Mouse (Mus musculus) E14TG2a.4 (cell line): Measurements from ENCODE around the gene Olfr1055.
"Not testable (repeated sequence)": the region's sequence is repeated elsewhere in the genome, so short reads cannot be mapped to it uniquely, and the experiment has no call there.

Experiments
- H3K27me3 ChIP-seq: 2 replicates; pipeline ENCODE4 v1.6.1; 2014; ENCODE audit warnings: low read length, control low read depth; ENCODE audit not compliant: insufficient read depth
- H3K36me3 ChIP-seq: 2 replicates; pipeline ENCODE4 v1.6.1; 2014; ENCODE audit warnings: low read length, control low read depth; ENCODE audit not compliant: insufficient read depth
- H3K4me1 ChIP-seq: replicated peaks from 2 replicates; pipeline ENCODE4 v1.6.1; 2014; ENCODE audit warnings: low read depth, low read length, control low read depth
- H3K4me3 ChIP-seq: replicated peaks from 2 replicates; pipeline ENCODE4 v1.5.1; 2014; ENCODE audit warnings: mild to moderate bottlenecking, low read length
- H3K9me3 ChIP-seq: 2 replicates; pipeline ENCODE4 v1.6.1; 2014; ENCODE audit warnings: low read length, control low read depth
- CTCF ChIP-seq: conservative IDR thresholded peaks from 2 replicates; pipeline ENCODE4 v1.5.1; 2014; ENCODE audit warnings: low read length
- NANOG ChIP-seq: IDR thresholded peaks from 2 replicates; pipeline ENCODE4 v1.6.1; 2014; ENCODE audit warnings: borderline replicate concordance, low read length, mixed read lengths
- POU5F1 ChIP-seq: IDR thresholded peaks from 2 replicates; pipeline ENCODE4 v1.6.1; 2014; ENCODE audit warnings: low read length, borderline replicate concordance

Olfr1055 gene

GRCm38 (mm10) chr2:86350184-86350583, at the start of gene Olfr1055:
Gene Olfr1055 (minus strand): TSS chr2:86350284.
- TF ChIP-seq NANOG (no peak), CTCF (no peak), POU5F1 (no peak)
- H3K4me3 ChIP-seq: no peak within 1 kb of the TSS

GRCm38 (mm10) chr2:86395114-86395513, 45.0 kb upstream of the Olfr1055 start:
- Histone ChIP-seq H3K9me3 (no peaks in the 10 kb centered on the region), H3K4me1 (no peaks in the 10 kb centered on the region), H3K27me3 (no peaks in the 10 kb centered on the region), H3K36me3 (no peaks in the 10 kb centered on the region), H3K4me3 (no peak overlapping the region)
- TF ChIP-seq NANOG (no peak), POU5F1 (no peak), CTCF (no peak)

More at GRCm38 (mm10) chr2:86350184-86350583, at the start of gene Olfr1055:
- H3K27me3 ChIP-seq: no peaks in the 10 kb centered on the region
- no peaks in the 10 kb centered on the region for H3K36me3 ChIP-seq
- no peaks in the 10 kb centered on the region for H3K4me1 ChIP-seq
- peaks cover 27% of the 10 kb centered on the region for H3K9me3 ChIP-seq

- not testable (repeated sequence) for H3K4me3 ChIP-seq, H3K27me3 ChIP-seq, H3K9me3 ChIP-seq, H3K4me1 ChIP-seq, H3K36me3 ChIP-seq
These were observed 38.4 kb upstream of the Olfr1055 start, which contains the start of gene Olfr1058 for GRCm38 (mm10) chr2:86388461-86388860. Gene Olfr1058 (minus strand): TSS chr2:86388561.

GRCm38 (mm10) chr2:86378293-86378692, 28.2 kb upstream of the Olfr1055 start, which contains the start of gene Olfr1057:
Gene Olfr1057 (minus strand): TSS chr2:86378393.
- Histone ChIP-seq H3K27me3 (no peaks in the 10 kb centered on the region), H3K4me1 (no peaks in the 10 kb centered on the region), H3K9me3 (no peaks in the 10 kb centered on the region), H3K36me3 (no peaks in the 10 kb centered on the region), H3K4me3 (no peak within 1 kb of the TSS)
- TF ChIP-seq CTCF: no peak
- no peak for TF ChIP-seq NANOG
- TF ChIP-seq POU5F1: no peak

DNA sequence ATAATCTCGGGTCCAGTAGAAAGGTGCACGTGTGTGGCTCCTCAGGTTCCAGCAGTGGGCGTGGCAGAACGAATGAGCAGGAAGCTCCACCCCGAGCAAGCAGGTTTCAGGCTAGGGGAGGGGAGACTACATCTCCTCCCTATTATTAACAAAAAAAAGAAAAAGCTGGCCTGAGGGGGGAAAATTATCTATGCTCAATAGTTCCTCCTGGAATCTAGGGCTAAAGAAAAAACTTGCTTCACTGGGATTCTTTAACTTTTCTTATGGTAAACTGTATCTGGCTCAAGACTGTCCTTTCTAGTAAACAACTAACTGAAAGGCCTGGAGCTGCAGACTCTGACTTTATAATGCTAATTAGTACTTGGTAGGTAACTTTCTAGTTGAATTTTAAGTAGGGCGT, 16.3 kb upstream of the Olfr1055 start:
- not testable (repeated sequence) for H3K27me3 ChIP-seq, H3K4me3 ChIP-seq, H3K4me1 ChIP-seq, H3K36me3 ChIP-seq
- H3K9me3 ChIP-seq: peaks cover 15% of the 10 kb centered on the region

GRCm38 (mm10) chr2:86362369-86362768, 12.3 kb upstream of the Olfr1055 start, which contains the start of gene Olfr1056:
Gene Olfr1056 (minus strand): TSS chr2:86362469.
- Histone ChIP-seq H3K4me1 (no peaks in the 10 kb centered on the region), H3K4me3 (no peak within 1 kb of the TSS), H3K36me3 (no peaks in the 10 kb centered on the region), H3K9me3 (peaks cover 10% of the 10 kb centered on the region; the same call in 1 of the 2 replicates), H3K27me3 (no peaks in the 10 kb centered on the region)
- TF ChIP-seq NANOG: no peak
- no peak for TF ChIP-seq CTCF
- TF ChIP-seq POU5F1: no peak

DNA sequence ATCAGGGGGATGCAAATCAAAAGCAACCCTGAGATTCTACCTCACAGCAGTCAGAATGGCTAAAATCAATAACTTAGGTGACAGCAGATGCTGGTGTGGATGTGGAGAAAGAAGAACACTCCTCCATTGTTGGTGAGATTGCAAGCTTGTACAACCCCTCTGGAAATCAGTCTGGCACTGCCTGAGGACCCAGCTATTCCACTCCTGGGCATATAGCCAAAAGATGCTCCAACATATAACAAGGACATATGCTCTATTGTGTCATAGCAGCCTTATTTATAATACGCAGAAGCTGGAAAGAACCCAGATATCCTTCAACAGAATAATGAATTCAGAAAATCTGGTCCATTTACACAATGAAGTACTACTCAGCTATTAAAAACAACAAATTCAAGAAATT, 1.7 kb upstream of the Olfr1055 start:
- H3K36me3 ChIP-seq, H3K27me3 ChIP-seq, H3K4me1 ChIP-seq, H3K4me3 ChIP-seq: not testable (repeated sequence)
- H3K9me3 ChIP-seq: peaks cover 25% of the 10 kb centered on the region

GRCm38 (mm10) chr2:86335333-86335732, 14.8 kb downstream of the Olfr1055 start, which contains the start of gene Olfr1054:
Gene Olfr1054 (minus strand): TSS chr2:86335433.
- Histone ChIP-seq H3K36me3 (no peaks in the 10 kb centered on the region), H3K9me3 (peaks cover 12% of the 10 kb centered on the region; the same call in 1 of the 2 replicates), H3K4me3 (no peak within 1 kb of the TSS), H3K4me1 (no peaks in the 10 kb centered on the region), H3K27me3 (no peaks in the 10 kb centered on the region)
- TF ChIP-seq NANOG: no peak
- no peak for TF ChIP-seq CTCF
- TF ChIP-seq POU5F1: no peak

DNA sequence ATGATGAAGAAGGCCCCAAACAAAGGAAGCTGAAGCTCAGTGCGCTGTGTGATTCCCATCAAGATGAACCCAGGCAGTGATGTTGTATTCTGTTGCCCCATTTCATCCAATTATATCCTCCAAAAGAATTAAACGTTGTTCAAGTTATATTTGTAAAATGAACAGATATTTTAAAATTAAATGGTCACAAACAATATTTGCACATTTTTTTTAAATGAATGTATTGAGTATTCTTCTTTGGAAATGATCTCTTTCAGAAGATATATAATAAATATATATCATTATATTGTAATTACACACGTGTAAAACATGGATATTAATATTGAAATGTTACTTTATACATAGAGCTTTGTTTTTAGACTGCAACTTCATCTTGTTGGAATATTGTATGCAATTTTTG, 34.9 kb downstream of the Olfr1055 start, which contains the start of gene Olfr1053:
Gene Olfr1053, minus strand, starts transcription at position 101 of the 400 bp plus-strand sequence.
- Histone ChIP-seq H3K27me3 (no peaks in the 10 kb centered on the region), H3K4me3 (no peak within 1 kb of the TSS), H3K4me1 (no peaks in the 10 kb centered on the region), H3K9me3 (no peaks in the 10 kb centered on the region), H3K36me3 (no peaks in the 10 kb centered on the region)
- TF ChIP-seq CTCF (no peak), POU5F1 (no peak), NANOG (no peak)
